Mouse (Mus musculus) cerebellum, adult 9-10 months (tissue): Measurements from ENCODE around the gene Obscn.
A peak's percentile ranks its signal among the peaks of the same experiment; 100 is the strongest.

ENCODE experiments used
- DNase-seq: peaks from one replicate; pipeline ENCODE4 v3.0.0; 2022

The Obscn gene

DNA sequence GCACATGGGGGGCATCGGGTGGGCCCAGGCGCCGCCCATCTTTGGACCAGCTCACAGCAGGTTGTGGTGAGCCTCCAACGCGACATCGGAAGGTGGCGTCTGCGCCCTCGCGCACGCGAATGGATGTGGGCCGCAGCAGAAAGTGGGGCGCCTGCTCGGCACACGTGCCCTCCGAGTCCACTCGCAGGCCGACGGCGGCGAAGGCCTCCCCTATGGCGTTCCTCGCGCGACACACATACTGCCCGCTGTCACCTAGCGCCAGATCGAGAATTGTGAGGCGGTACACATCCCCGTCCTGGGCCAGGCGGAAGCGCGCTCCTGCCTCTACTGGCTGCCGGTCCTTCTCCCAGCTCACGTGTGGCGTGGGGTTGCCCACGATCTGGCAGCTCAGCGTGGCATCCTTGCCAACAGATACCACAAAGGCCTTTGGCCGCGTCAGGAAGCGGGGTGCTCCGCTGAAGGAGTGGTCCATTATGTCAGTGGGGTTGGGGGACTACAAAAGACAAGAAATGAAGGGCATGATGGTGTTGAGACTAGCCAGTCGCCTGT is at the start of gene Obscn:
Gene Obscn, minus strand, starts transcription at position 499 of the 549 bp plus-strand sequence.
- DNase-seq = no peak

DNA sequence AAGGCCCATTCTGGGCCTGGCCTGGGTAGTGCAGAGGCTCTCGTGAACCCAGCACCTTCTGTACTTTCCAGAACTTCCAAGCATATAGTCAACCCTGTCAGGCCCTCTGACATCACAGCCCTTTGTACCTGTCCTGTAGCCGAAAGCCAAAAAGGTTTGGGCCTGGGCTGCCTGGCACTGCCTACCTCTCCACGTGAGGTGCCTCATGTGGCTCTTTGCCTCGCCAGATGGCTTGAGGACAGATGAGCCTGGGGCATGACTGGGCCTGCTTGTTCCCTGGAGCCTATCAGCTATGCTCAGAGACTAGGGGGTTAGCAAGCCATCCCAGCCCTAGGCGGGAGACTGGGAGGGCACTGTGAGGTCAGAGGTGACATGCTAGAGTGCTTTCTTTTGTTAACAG is 49.3 kb upstream of the Obscn start:
- DNase-seq = no peak

DNA sequence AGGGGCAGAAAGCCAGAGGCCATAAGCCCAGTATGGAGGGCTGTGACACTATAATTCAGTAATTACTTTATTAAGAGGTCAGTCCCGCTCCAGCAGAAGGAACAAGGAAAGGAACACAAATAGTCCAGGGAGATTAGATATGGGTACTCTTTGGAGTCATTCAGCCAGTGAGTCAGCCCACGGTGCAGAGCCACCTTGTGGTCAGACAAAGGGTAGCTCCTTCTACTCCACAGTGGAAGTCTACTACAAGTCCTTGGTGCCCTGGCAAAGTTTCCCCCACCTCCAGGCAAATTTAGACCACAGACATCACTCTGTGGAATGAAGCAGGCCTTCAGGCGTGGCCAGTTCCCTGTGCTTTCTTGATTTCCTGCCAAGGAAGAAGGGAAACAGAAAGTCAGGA is 47.6 kb upstream of the Obscn start:
- DNase-seq = peak; percentile 57

DNA sequence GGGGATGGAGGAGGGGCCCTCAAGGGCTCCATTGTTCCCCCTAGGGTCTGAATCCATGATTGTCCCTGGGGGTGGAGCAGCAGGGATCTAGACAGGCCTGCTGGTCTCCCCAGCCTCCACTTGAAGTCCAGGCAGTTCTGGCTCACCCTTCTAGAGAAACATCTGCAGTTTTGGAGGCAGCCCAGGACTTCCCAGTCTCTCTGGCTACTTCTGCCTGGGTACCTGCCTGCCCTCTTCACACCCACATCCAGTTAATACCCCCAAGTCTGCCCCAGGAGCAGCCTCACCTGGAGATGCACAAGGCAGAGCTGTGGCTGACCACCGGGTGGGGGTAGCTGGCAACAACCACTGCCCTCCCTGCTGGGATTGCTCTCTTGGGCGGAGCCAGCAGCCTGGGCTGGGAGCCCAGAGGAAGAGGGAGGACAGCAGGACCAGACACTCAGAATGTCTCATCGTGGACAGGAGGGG is 46.7 kb upstream of the Obscn start, which contains the start of gene Gjc2:
Gene Gjc2, minus strand, starts transcription at position 350 of the 468 bp plus-strand sequence.
- DNase-seq = no peak

DNA sequence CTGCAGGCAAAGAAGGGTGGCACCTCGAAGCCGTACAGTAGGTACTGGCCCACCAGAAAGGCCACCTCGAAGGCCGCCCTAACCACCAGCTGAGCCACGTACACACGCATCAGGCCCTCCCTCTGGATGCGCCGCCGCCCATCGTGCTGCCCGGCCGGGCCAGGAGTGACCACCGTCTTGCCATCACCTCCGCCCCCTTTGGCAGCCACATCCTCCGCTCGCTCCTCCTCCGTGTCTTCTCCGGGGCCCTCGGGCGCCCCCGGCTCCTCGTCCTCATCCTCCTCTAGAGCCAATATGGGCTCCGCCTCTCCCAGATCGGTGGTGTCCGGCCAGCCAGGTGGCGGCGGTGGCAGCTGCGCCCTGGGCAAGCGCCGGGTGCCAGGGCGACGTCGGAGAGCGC is 40.7 kb upstream of the Obscn start:
- no peak for DNase-seq

DNA sequence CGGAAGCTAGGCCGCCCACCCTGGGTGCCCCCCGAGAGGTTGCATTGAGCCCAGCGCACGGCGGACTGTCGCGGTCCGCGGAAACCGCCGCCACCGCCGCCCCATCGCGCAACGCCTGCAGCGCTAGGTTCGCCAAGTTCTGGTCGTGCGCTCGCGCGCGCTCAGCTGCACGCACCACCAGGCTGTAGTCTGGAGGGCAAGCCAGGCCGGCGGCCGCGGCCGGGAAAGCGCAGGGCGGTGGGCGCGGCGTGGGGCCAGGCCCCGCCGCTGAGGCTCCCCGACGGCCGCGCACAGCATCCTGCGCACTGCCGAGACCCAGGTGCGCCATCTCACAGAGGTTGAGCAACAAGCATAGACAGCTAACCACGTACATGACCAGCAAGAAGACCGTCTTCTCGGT is 40.3 kb upstream of the Obscn start:
- DNase-seq = no peak

DNA sequence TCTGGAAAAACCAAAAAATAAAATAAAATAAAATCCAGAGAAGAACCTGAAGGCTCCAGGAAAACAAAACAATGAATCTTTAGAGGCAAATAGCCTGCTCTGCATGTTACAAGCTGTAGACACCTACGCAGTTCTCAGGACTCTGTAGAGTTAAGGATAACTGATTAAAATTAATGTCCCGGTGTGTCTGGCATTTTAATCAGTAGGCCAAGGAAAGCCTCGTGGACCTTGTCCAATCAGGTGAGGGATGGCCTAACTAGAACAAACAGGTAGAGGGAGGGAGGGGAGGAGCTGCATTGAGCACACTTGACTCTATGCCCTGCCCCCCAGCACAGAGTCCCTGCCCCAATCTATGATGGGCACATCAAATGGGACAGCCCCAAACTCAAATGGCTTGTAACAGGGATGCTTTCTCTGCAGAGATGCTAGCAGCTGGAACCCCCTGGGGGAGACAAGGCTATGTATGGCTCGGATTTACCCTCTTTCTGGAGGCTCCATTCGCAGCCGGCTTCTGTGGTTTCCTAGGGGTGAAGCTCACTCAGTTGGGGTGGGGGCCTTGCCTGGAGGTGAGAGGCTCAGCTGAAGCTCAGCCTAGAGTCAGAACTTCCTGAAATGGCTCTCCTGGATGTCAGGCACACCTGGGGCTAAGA is 38.1 kb upstream of the Obscn start:
- no peak for DNase-seq

DNA sequence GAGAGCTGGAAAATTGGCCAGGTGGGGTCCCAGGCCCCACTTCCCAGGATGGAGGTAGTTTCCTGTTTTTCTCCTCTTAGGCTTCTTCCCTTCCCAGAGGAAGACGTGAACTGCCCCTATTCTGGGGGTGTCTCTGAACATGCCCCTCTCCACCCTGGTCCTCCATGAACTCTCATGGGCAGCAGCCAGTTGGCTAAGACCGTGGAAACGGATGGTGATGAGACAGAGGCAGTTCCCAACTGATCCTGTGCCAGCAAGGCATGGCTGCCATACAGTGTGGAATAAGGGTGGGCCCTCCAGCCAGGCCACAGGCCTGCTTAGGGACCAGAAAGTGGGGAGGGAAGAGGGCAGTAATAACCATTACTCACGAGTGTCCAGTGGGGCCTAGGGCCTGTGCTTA is 34.3 kb upstream of the Obscn start:
- no peak for DNase-seq

DNA sequence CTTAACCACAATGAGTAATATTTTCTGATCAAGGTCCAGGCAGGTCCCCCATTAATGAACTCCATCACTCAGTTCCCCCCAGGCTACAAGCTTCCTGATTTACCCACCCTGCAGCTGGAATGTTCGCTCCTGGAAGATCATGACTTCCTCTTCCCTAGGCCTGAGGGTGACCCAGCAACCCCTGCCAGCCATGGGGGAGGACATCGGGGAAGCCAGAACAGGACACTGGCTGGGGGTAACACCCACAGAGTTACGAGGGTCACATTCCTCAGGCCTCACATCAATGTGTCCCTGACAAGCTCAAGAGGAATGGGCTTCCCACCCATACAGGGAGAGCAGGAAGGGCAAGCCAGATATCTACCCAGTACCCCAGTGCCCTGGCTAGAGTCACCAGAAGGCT is 33.6 kb upstream of the Obscn start:
- no peak for DNase-seq

DNA sequence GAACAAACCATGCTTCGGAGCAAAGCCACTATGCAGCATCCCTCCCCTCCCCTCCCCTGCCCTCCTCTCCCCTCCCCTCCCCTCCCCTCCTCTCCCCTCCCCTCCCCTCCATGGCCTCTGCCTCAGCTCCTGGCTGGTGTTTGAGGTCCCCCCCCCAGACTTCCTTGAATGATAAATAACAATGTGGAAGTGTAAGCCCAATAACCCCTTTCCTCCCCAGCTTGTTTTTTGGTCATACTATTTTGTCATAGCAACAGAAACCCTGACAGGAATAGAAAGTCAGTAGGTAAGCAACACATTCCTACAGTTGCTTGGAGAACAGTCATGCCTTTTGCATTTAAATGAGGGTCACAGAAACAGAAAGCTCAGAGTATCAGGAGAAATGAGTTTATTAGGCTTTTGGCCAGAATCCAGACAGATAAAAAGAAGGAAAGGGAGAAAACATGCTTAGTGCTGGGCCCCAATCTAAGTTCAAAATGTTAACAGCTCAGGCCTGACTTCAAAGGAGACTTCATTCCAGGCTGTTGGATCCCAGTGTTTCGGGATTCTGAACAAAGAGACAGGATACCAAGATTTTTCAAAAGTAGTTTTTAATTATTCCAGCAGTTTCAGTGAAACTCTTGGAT is 29.5 kb upstream of the Obscn start:
- no peak for DNase-seq

DNA sequence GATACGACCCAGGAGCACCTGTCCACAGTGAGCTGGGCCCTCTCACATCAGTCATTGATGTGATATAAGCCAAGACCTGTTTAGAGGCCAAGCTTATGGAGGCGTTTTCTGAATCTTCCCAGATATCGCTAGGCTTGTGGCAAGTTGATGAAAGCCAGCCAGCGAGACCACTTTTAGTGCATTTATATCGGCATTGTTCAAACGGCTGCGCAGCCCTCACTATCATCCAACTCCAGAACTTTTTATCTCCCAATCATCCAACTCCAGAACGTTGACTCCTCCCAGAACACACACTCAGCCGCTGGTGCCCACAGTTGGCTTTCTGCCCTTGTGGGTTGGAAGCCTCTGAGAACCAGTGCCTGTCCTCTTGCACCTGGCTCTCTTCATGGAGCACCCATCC is 28.2 kb upstream of the Obscn start:
- no peak for DNase-seq

DNA sequence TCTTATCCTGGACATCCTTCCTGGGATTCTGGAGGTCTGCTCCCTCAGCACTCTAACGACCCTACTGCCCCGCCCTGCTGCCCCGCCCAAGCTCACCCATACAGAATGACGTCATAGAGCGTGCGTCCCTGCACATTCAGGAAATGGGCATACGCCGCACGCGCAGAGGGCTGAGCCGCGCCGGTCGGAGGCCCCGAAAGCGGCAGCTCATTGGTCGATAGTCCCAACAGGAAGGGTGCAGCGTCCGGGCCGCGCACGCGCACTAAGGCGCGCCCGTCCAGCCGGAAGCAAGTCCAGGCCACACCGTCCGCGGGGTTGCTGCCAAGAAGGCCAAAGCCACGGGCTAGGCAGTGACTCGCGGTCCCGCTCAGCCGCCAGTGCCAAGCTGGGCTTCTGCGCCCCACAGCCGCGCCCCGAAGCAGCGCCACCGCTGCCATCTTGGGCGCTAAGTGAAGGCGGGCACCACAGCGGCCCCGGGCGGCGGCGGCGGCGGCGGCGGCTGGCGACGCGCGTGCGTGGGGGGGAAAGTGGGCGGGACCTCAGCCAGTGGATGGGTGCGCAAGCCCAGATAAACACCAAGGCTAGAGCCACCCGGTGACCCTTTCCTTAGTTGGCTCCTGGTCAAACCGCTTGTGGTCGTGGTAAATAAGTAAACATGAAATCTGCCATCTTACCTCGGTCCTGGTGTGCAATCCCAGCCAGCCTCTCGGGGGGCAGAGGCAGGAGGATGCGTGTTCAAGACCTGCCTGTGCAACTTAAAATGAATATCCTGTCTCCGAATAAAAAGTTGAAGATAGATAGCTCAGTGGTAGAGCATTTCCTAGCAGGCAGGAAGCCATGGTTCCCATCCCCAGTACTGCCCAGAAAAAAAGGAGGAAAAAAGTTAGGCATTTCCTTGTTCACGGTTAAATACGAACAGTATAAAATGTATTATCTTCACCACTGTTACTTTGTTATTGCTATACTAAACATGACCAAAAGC is 27.3 kb upstream of the Obscn start, which contains the start of gene Iba57:
Gene Iba57, minus strand, starts transcription at position 485 of the 982 bp plus-strand sequence.
- peak; percentile 99 for DNase-seq

DNA sequence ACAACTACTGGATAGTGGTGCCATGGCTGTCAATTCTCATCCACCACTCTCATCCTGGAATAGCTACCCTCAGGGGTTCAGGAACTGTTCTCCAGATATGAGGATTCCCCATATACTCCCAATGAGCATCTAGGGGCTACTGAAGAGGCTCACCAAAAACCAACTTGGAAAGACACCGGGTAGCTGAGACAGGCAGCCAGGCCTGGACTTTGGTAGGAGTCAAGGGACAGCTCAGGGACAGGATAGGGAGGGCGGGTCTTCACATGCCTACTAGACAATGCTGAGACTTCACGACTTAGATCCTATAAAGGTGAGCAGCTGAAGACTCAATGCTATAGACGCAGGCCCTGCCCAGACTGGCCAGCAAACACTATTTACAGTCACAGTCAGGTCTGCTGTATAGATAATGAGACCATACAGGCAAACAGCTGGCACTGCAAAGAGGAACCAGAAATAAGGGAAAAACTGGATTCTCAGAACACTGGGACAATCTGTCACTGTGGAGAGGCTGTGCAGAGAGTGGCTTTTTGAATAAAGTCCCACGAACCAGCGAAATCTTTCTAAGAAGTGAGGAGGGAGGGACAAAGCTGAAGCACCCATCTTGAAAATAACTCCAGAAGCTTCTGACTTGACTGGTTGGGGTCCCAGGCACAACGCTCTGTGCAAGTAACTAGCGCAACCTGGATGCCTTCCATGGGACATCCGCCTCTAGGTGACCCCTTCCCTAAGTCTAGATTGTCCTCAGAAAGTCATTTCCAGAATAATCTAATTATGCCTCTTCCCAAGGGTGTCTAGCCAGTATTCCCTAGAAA is 26.4 kb upstream of the Obscn start:
- peak; percentile 41 for DNase-seq

DNA sequence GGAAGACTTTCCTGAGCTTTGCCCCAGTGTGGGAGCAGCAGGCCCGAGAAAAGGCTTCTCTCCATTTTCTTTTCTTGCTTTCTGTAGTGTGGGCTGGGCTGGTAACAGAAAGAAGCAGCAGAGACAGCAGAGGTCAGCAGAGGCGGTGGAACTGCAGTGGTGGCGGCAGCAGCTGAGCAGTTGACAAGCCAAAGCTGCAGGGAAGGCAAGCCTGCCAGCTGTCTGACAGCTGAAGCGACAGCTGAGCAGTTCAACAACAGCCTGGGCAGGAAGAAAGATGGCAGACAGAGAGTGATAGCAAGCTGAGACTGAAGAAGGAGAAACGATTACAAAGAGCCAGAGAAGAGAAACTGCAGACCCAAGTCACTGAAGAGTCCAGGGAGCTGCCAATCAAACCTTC is 25.2 kb upstream of the Obscn start:
- DNase-seq = no peak

DNA sequence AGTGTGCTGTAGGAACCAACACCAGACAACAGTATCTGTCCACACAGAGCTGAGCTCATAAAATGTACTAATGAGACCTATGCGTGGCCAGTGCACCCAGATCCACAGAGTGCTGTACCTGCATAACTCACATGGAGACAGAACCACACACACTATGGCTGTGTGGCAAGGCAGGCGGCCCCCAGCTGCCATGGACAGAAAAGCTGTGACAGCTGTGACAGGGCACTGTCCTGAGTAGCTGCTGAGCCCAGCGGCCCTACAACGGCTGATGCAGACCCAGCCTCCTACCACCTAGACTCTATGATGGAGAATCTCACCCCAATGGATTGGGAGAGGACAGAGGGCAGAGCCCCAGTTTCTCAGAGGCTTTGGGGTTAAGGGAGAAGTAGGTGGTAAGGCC is 23.4 kb upstream of the Obscn start:
- DNase-seq = no peak

DNA sequence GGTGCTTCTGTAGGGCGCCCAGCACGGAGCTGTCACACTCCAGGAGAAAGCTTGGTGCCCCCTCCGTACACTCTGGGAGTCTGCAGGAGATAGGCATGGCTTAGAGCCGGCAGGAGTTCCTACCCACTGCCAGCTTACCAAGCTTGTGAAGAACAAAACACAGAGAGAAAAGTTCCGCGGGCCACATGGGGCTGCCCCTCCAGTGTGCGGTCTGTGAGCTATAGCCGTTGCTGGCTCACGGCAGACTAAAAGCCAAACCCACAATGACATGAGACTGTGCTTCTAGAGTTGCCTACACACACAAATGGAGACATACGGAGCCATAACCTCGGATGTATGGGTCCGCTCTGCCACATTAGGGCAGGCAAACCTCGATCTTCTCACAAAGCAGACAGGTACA is 22.9 kb upstream of the Obscn start:
- DNase-seq = no peak

DNA sequence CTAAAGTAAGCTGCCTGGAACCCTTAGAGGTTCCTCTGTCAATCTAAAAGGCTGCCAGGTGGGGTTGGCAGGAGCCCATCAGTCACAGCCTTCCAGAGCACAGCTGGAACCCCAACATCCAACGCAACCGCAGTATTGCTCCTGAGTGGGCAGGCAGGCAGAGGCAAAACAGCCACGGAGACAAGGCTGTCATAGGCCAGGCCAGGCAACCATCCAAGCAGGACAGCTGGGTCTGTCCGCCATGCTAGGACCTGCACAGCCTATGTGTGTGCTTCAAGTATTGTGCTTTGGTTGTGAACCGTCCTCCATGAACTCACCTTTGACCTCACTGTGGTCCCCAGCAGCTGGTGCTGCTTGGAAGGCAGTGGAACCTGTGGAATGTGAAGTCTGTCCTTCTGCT is 19.7 kb upstream of the Obscn start:
- no peak for DNase-seq

DNA sequence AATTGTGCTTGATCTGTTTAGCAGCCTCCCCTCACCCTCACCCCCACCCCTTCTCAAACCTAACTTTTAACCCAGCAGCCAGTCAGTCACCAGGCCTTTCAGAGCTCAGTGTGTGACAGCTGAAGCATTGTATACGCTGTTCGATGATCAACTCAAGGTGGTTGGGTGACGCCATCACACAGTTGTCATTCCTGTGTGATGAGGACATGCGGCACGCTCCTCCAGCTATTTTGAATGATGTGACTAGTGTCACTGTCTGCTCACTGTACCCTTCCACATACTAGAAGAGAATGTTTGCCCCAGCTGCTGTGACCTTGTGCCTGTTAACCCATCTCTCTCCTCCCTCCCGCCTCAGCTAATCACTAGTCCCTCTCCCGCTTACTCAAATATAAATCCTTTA is 18.0 kb upstream of the Obscn start:
- DNase-seq = no peak

DNA sequence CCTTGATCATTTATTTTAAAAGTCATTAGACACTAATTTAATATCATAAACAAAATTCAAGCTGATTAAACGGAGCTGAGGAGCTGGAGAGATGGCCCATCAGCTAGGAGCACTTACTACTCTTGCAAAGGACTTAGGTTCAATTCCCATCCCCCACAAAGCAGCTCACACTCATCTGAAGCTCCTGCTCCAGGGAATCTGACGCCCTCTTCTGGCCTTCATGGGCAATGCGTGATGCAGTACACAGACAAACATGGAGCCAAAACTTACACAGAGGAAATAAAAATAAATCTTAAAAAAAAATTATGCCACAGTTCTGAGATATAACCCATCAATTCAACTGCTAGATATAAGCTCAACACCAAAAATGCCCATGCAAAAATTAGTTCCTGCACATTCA is 15.5 kb upstream of the Obscn start:
- no peak for DNase-seq

DNA sequence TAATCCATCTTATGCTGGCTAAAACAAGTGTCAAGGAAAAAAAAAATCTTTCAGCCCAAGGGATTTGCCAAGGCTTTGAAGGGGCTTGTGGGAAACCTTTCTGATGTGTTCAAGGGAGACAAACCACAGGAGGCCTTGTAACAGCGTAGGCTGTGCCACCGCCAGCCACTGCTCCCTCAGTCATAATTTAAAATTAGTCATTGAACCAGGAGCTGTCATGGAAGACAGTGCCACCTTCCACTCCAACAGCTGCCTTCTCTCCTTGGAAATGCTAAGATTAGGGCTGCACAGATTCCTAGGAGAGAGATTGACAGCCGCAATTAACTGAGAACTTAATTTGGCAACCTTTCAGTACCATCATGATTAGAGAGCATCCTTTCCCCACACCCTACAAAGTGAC is 13.1 kb upstream of the Obscn start:
- DNase-seq = no peak

DNA sequence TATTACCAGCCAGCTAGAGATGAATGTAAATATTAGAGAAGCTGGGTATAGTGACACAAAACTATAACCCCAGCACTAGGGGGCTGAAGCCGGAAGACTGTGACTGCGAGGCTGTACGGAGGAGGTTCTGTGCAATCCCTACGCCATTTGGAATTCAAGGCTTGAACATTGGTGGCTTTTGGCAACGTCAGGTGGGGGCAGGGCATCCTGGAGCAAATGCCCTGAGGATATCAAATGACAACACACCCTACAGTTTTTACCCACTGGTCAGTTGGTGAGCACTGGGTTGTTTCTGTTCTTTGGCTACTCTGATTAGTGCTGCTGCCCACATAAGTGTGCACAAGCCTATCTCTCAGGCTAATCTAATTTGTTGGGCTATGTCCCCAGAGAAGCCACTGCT is 6.8 kb upstream of the Obscn start:
- no peak for DNase-seq

DNA sequence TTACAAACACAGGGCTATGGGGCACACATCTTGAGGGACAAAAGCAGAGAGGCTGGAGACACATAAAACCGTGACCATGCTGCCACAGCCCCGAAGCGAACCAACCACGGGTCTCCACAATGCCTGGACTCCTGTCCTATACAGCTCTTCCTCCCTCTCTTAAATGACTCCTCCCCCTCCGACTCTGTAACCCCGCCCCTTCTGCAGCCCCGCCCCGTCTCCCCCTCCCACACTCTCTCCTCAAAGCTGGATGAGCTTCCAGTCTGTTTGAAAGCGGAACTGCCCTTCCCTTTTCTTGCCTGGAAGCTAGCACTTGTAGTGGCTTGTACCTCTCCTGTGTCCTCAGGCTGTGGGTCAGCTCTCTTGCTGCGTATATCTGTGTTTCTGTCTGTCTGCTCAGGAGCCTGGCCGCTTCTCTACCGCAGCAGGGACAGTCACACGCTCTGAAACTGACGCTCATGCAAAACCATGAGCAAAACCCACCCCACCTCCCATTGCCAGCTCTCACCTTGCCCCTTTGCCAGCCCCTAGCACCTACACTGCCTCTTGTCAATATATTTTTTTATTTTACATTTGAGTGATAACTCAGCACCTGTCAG is 5.7 kb upstream of the Obscn start:
- no peak for DNase-seq
